Mouse (Mus musculus) forebrain, embryonic 15.5 days (tissue): ENCODE results near the gene Capn2. TPM values are rescaled to one million over a fixed set of nuclear protein-coding genes. Genes with fewer than 3 reads are reported as not detected.
A peak's percentile ranks its signal among the peaks of the same experiment; 100 is the strongest.

Source experiments
- ATAC-seq: fragments of 200-750 bp; cut with Nextera tagmentation; replicated peaks from 2 replicates; pipeline ENCODE4 v1.8.0; 2017; ENCODE audit warnings: mild to moderate bottlenecking, moderate TSS enrichment, moderate library complexity
- H3K27ac ChIP-seq: fragments of 300-500 bp; sonication (generic); replicated peaks from 2 replicates; pipeline ENCODE4 v1.5.1; 2015; ENCODE audit warnings: mild to moderate bottlenecking, inconsistent platforms
- H3K27me3 ChIP-seq: fragments of 300-500 bp; sonication (generic); 2 replicates; pipeline ENCODE4 v1.6.1; 2015; ENCODE audit warnings: inconsistent platforms
- H3K36me3 ChIP-seq: fragments of 300-500 bp; sonication (generic); 2 replicates; pipeline ENCODE4 v1.6.1; 2015; ENCODE audit warnings: mild to moderate bottlenecking, inconsistent platforms
- H3K4me1 ChIP-seq: fragments of 300-500 bp; sonication (generic); 2 replicates; pipeline ENCODE4 v1.6.1; 2015; ENCODE audit warnings: inconsistent platforms
- H3K4me2 ChIP-seq: fragments of 300-500 bp; sonication (generic); replicated peaks from 2 replicates; pipeline ENCODE4 v1.6.1; 2015; ENCODE audit warnings: mild to moderate bottlenecking, inconsistent platforms
- H3K4me3 ChIP-seq: fragments of 300-500 bp; sonication (generic); 2 replicates; pipeline ENCODE4 v1.5.1; 2015; ENCODE audit warnings: mild to moderate bottlenecking, inconsistent platforms
- H3K9ac ChIP-seq: fragments of 300-500 bp; sonication (generic); replicated peaks from 2 replicates; pipeline ENCODE4 v1.6.1; 2015; ENCODE audit warnings: mild to moderate bottlenecking, inconsistent platforms
- H3K9me3 ChIP-seq: fragments of 300-500 bp; sonication (generic); 2 replicates; pipeline ENCODE4 v1.6.1; 2016; ENCODE audit warnings: inconsistent platforms
- WGBS: fragments of 180-500 bp; shearing (Covaris S2); methylation state at CpG from one replicate; pipeline ENCODE4 v1.1.7; 2015; ENCODE audit warnings: mixed read lengths; 5-methylcytosine and 5-hydroxymethylcytosine counted together
- polyA plus RNA-seq: library from polyadenylated mRNA; unstranded; fragments of >200 nt; fragmentation: Nextera tagmentation; extraction: Ambion mirVana; gene quantifications from 2 replicates; pipeline ENCODE4 v1.2.1, GENCODE M21; 2015

The Capn2 gene
- polyA plus RNA-seq, 1 experiment from 2014 or later, result 70.3 TPM

- ATAC-seq, result no peak
- Histone ChIP-seq H3K36me3 (no peaks in the 10 kb centered on the region), H3K9ac (no peak overlapping the region), H3K9me3 (no peaks in the 10 kb centered on the region), H3K4me2 (no peak overlapping the region), H3K4me1 (peaks cover 3% of the 10 kb centered on the region), H3K27ac (no peak overlapping the region), H3K4me3 (no peak overlapping the region), H3K27me3 (0 out of 2 replicates have a peak, but pooled peaks cover 4% of the 10 kb centered on the region)
- 82% methylated on average over 1 of the region's 1 CpGs for WGBS
Measured at GRCm38 (mm10) chr1:182543906-182544305, 26.5 kb upstream of the Capn2 start.

DNA sequence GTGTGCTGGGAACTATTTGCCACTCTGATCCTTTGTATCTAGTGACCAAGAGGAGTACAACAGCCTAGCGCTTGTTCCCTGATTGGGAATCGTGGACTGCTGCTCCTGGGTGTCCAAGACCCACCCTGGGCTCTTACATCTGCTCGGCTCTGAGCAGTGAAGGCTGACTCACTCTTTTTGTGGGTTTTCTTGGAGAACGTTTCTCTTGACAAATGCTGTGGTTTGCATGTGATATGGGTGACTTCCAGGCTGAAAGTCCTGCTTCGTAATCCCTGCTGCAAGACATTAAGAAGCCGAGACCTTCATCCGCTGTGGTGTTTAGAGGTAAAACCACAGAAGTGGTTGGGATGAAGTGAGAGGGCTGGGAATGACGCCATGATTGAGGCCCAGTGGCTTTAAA, 25.7 kb upstream of the Capn2 start:
- no peak overlapping the region for H3K4me2 ChIP-seq
- no peaks in the 10 kb centered on the region for H3K36me3 ChIP-seq
- H3K4me3 ChIP-seq, result no peak overlapping the region
- H3K9me3 ChIP-seq, result no peaks in the 10 kb centered on the region
- 0 out of 2 replicates have a peak, but pooled peaks cover 4% of the 10 kb centered on the region for H3K27me3 ChIP-seq
- H3K27ac ChIP-seq, result no peak overlapping the region
- WGBS, result 86% methylated on average over 8 of the region's 8 CpGs
- H3K4me1 ChIP-seq, result peaks cover 4% of the 10 kb centered on the region
- no peak overlapping the region for H3K9ac ChIP-seq
- no peak for ATAC-seq

DNA sequence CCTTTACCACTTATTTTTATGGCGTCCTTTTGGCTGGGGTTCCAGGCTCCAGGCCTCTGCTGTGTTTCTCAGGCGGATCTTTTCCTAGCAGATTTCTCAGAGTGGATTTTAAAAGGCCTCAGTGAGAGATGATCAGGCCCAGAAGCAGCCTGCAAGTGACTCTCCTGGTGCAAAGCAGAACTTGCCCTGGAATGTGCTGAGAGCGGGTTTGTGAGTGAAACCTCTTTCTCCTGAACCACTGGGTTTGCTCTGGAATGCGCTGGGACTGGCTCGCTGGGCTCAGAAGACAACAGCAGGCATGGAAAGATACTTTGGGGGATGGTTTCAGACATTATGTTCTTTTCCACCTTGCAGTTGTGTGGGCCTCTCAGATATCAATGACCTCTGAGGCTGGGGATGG, 24.7 kb upstream of the Capn2 start:
- H3K9me3 ChIP-seq, result no peaks in the 10 kb centered on the region
- peaks cover 4% of the 10 kb centered on the region for H3K4me1 ChIP-seq
- 70% methylated on average over 5 of the region's 5 CpGs for WGBS
- no peak overlapping the region for H3K4me3 ChIP-seq
- H3K9ac ChIP-seq, result no peak overlapping the region
- no peak overlapping the region for H3K27ac ChIP-seq
- H3K4me2 ChIP-seq, result no peak overlapping the region
- H3K27me3 ChIP-seq, result 0 out of 2 replicates have a peak, but pooled peaks cover 4% of the 10 kb centered on the region
- no peaks in the 10 kb centered on the region for H3K36me3 ChIP-seq
- ATAC-seq, result no peak

- peak; percentile 93 for ATAC-seq
- peak overlapping the region; percentile 67 for H3K4me2 ChIP-seq
- peak overlapping the region; percentile 66 for H3K9ac ChIP-seq
- H3K4me1 ChIP-seq, result peaks cover 4% of the 10 kb centered on the region
- H3K36me3 ChIP-seq, result no peaks in the 10 kb centered on the region
- H3K27ac ChIP-seq, result peak overlapping the region; percentile 79
- H3K4me3 ChIP-seq, result peak overlapping the region; percentile 46
- H3K9me3 ChIP-seq, result no peaks in the 10 kb centered on the region
- H3K27me3 ChIP-seq, result 0 out of 2 replicates have a peak, but pooled peaks cover 4% of the 10 kb centered on the region
- WGBS, result 18% methylated on average over 9 of the region's 9 CpGs
Measured at GRCm38 (mm10) chr1:182539023-182539940, 21.9 kb upstream of the Capn2 start.

DNA sequence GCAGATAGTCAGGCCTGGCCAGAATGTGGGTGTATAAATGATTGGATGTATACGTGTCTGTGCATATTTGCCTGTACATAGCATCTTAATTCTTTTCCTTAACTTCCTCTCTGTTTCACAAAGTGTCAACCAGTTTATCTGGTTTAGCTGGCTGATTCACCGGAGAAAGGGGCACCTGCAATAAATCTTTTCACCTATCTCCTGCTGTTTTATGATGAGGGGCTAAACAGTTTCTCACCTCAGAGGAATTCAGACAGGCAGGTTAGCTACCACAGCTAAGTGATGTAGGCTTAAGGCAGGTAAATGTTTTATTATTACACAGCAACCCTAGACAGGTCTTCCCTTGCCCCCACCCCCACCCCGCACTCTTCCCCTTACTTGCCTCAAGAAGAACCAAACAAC, 17.7 kb upstream of the Capn2 start:
- Histone ChIP-seq H3K9ac (no peak overlapping the region), H3K27ac (no peak overlapping the region), H3K9me3 (no peaks in the 10 kb centered on the region), H3K27me3 (no peaks in the 10 kb centered on the region), H3K4me3 (no peak overlapping the region), H3K36me3 (no peaks in the 10 kb centered on the region), H3K4me2 (no peak overlapping the region), H3K4me1 (peaks cover 4% of the 10 kb centered on the region)
- 85% methylated on average over 3 of the region's 3 CpGs for WGBS
- no peak for ATAC-seq

DNA sequence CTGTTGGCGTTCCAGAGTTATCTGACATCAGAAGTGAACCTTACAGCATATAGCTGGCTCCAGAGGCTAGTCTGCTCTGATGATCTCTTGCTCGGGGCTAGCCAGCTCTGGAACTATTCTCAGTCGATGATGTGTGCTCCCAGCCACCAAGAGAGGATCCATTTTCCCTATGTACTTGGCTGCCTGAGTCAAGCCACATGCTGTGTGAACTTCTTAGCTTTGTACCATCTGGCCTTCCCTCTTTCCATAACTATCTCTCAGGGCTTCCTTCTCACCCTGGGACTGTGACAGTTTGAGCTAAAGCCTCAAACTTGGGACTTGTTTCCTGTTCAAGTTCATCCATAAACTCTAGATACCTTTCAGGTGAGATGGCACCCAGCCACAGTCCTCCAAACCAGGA, 16.2 kb upstream of the Capn2 start:
- Histone ChIP-seq H3K9ac (no peak overlapping the region), H3K4me3 (no peak overlapping the region), H3K4me2 (no peak overlapping the region), H3K4me1 (peaks cover 1% of the 10 kb centered on the region), H3K27ac (no peak overlapping the region), H3K27me3 (no peaks in the 10 kb centered on the region), H3K36me3 (no peaks in the 10 kb centered on the region), H3K9me3 (no peaks in the 10 kb centered on the region)
- WGBS, result 72% methylated on average over 3 of the region's 3 CpGs
- ATAC-seq, result no peak

DNA sequence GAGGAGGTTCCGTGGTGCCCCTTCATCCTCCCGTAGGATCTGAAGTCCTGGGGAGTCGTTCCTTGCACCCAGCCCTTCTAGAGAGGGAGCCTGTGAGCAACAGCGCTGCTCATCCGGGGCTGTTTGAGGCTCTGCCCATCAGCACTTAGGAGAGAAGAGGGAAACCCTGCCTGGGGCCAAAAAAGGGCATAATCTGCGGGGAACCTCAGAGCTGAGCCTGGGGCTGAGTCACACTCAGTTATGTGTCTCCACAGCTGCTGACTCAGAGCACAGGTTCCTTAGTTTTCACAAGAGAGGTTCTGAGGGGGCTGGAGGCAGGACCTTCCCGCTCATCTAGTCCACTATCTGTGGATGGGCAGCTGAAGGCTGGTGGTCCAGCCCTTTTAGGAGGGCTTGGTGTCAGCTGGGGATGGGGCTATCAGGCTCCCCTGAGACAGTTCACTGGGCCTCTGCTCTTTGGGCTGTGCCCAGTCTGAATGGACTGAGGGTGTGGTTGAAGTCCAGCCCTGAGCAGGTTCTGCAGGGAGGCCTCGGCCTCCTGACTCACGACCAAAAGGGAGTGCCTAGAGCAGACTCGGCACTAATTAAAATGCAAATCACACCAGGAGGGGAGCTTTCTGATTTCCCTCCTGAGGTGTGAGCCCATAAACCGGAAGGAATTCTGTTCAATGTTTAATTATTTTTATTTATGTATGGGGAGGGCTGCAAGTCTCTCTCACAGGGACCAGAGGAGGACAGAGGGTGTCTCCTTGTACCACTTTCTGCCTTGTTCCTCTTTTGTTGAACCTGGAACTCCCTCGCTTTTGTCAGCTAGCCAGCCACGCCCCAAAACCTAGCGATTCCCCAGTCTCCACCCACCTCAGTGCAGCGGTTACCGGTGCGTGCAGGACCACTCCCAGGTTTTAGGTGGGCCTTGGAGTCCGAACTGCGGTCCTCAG, 10.8 kb upstream of the Capn2 start:
- Histone ChIP-seq H3K36me3 (no peaks in the 10 kb centered on the region), H3K4me2 (peak overlapping the region; percentile 34), H3K27me3 (no peaks in the 10 kb centered on the region), H3K9ac (0 out of 2 replicates have a peak overlapping the region, but pooled peaks have one; percentile 13), H3K4me3 (no peak overlapping the region), H3K4me1 (peaks cover 9% of the 10 kb centered on the region), H3K27ac (no peak overlapping the region), H3K9me3 (no peaks in the 10 kb centered on the region)
- ATAC-seq, result no peak
- WGBS, result 3% methylated on average over 19 of the region's 19 CpGs

GRCm38 (mm10) chr1:182527261-182527766, 9.9 kb upstream of the Capn2 start:
- H3K9me3 ChIP-seq, result no peaks in the 10 kb centered on the region
- no peak overlapping the region for H3K9ac ChIP-seq
- peaks cover 9% of the 10 kb centered on the region for H3K4me1 ChIP-seq
- no peak for ATAC-seq
- H3K36me3 ChIP-seq, result no peaks in the 10 kb centered on the region
- no peak overlapping the region for H3K4me2 ChIP-seq
- H3K27ac ChIP-seq, result no peak overlapping the region
- no peaks in the 10 kb centered on the region for H3K27me3 ChIP-seq
- WGBS, result 50% methylated on average over 13 of the region's 13 CpGs
- no peak overlapping the region for H3K4me3 ChIP-seq

DNA sequence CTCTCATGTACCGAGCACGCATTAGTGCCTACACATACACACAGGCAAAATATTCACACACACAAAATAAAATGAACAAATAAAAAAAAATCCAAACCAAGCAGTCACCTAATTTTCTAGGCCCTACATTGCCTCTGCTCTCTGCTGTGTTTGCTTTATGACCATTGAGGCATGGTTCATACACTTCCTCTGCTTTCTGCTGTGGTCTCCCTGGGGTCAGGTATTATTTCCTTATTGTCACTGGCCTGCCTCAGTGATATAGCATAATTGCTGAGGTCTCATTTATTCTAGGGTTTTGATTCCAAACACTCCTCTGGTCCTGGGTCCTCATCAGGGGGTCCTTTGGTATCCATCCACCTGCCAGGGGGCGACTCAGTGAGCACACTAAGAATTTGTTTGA, 8.2 kb upstream of the Capn2 start:
- Histone ChIP-seq H3K9ac (no peak overlapping the region), H3K36me3 (no peaks in the 10 kb centered on the region), H3K9me3 (no peaks in the 10 kb centered on the region), H3K27me3 (no peaks in the 10 kb centered on the region), H3K4me2 (no peak overlapping the region), H3K27ac (no peak overlapping the region), H3K4me3 (no peak overlapping the region), H3K4me1 (peaks cover 9% of the 10 kb centered on the region)
- 92% methylated on average over 3 of the region's 3 CpGs for WGBS
- ATAC-seq, result no peak

DNA sequence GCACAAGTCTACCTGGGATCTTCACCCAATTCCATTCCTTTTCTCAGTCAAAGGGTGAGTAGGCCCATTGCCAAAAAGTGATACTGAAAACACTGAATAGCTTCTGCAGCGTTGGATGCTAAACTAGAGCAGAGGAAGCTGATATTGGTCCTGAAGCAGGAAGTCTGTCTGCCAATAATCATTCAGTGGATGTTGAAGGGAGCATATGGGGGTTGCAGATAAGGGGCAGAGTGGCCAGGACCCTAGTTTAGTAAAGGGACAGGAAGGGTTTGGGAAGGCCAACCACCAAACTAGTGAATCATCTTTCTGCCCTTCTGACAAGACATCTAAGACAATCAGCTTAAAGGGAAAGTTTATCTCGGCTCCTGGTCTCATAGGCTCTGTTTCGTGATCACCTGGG, 6.3 kb upstream of the Capn2 start:
- 81% methylated on average over 3 of the region's 3 CpGs for WGBS
- no peaks in the 10 kb centered on the region for H3K36me3 ChIP-seq
- no peak overlapping the region for H3K4me2 ChIP-seq
- no peak overlapping the region for H3K9ac ChIP-seq
- ATAC-seq, result no peak
- no peaks in the 10 kb centered on the region for H3K27me3 ChIP-seq
- H3K4me1 ChIP-seq, result peaks cover 8% of the 10 kb centered on the region
- H3K9me3 ChIP-seq, result no peaks in the 10 kb centered on the region
- H3K4me3 ChIP-seq, result no peak overlapping the region
- H3K27ac ChIP-seq, result no peak overlapping the region

DNA sequence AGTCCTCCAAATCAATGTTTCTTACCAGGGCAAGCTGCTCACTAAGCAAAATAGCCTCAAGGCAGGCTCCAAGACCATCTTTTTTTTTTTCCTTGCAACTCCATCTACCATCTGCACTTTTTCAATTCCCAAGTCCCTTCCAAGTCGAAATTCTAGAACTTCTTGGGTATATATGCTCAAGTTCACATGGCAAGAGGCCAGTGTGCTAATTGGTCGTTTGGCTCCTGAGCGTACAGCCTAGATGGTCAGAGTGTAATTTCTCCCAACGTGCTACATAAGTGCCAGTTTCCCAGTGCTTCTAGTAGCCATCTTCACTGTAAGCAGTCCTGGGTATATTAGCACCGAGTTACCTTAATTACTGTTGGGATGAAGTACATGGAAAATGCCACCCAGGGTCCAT, 5.6 kb upstream of the Capn2 start:
- Histone ChIP-seq H3K4me3 (no peak overlapping the region), H3K9ac (no peak overlapping the region), H3K27ac (no peak overlapping the region), H3K4me2 (no peak overlapping the region), H3K9me3 (no peaks in the 10 kb centered on the region), H3K4me1 (peaks cover 1% of the 10 kb centered on the region), H3K27me3 (0 out of 2 replicates have a peak, but pooled peaks cover 4% of the 10 kb centered on the region), H3K36me3 (no peaks in the 10 kb centered on the region)
- no peak for ATAC-seq
- WGBS, result 74% methylated on average over 5 of the region's 5 CpGs
